Mouse (Mus musculus) megakaryocyte, embryonic 14.5 days (primary cell): Measurements from ENCODE around the gene Man1c1.

Experiments
- FLI1 ChIP-seq: IDR thresholded peaks from 2 replicates; pipeline ENCODE4 v1.6.1; 2012; ENCODE audit warnings: low read length, inconsistent platforms, mixed read lengths
- GATA1 ChIP-seq: IDR thresholded peaks from 3 replicates; pipeline ENCODE4 v1.6.1; 2012; ENCODE audit warnings: mixed read lengths, low read length, inconsistent platforms, borderline replicate concordance

DNA sequence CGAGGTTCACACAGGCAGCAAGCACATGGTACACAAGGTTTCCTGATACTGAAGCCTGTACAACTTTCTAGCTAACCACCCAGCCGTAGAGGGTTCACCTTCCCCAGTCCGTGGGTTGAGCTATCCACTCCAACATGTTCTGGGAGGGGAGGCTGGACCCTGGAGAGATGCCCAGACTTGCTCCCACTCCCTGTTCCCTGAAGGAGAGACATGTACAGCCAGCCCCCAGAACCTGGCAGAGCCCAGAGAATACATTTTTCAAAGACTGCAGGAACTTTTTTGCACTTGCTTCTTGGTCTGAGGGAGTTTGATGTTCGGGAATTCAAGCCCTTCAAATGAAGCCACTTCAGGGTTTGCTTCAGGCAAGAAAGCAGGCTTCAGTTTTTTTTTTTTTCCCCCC lies 77.7 kb downstream of the Man1c1 start:
- no peak for TF ChIP-seq FLI1
- TF ChIP-seq GATA1, result no peak
